Mouse (Mus musculus): ENCODE results near the gene Akirin1.

Akirin1 gene

DNA sequence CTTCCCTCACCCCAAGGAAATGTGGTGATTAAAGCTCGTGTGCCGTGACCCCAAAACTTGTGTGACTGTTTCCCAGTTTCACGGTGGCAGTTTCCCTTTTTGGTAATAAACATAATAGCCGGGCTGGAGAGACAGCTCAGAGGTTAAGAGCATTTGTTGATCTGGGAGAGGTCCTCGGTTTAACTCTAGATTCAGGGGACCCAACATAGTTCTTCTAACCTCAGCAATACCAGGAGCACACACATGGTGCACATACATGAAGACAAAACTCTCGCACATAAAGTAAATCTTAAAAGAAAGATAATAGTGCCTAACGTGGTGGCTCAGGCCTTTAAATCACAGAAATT, 31.7 kb downstream of the Akirin1 start:
- DNase-seq (ENCODE audit: low spot score) = no peak

- peak; percentile 91 for DNase-seq (ENCODE audit: low spot score)
These were observed 32.3 kb downstream of the Akirin1 start, which contains the start of gene Ndufs5 for GRCm38 (mm10) chr4:123717574-123718433. Gene Ndufs5 (minus strand): TSS chr4:123718202.

DNA sequence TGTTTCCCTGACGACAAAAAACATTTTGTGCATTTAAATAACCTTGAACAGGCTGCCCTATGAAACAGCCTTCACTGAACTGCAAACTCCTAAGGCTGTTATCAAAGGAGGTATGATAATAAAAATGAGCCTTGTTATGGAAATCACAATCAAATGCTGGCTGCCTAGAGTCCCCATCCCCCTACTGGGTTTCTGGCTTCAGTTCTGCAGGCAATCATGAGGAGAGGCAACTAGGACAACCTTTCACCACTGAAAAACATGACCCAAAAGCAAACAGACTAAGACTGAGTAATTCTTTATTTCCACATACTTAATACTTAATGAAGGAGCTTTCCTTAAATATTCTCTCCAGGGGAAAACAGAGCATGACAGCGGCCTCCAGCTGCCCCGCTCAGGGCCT, 37.7 kb downstream of the Akirin1 start:
- DNase-seq (ENCODE audit: low spot score) = no peak

DNA sequence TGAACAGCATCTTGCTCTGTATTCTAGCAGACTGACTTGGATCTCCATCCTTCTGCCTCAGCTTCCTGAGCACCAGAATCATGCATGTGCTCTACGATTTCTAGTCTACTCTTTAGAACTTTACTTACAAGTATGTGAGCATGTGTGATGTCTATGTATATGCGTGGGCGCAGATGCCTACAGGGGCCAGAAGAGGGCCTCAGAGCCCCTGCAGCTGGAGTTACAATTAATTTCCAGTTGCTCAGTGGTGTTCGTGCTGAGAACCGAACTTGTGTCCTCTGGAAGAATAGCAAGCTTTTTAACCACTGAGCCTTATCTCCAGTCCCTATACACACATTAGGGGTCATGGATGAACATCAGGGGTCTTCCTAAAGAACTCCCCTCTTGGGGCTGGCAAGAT, 42.8 kb downstream of the Akirin1 start:
- DNase-seq (ENCODE audit: low spot score) = no peak

- DNase-seq (ENCODE audit: low spot score) = no peak
These were observed 44.8 kb downstream of the Akirin1 start for GRCm38 (mm10) chr4:123705340-123705739.

GRCm38 (mm10) chr4:123693384-123693783, 56.8 kb downstream of the Akirin1 start:
- no peak for DNase-seq (ENCODE audit: low spot score)

DNA sequence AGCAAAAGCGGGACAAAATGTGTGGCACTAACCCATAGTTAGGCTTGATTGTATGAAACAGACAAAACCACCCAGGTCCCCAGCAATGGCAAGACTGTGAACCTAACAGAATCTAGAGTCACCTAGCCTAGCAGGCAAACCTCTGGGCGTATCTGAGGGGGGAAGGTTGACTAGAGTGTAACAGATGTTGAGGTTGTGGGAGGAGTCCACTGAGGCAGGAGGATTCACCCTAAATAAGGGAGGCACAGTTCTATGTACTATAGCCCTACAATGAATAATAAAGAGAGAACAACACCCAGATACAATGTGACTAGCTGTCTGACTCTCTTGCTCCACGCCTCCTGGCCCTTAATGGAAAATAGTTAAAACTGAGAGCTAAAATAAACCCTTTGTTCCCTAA, 58.1 kb downstream of the Akirin1 start:
- DNase-seq (ENCODE audit: low spot score) = no peak

DNA sequence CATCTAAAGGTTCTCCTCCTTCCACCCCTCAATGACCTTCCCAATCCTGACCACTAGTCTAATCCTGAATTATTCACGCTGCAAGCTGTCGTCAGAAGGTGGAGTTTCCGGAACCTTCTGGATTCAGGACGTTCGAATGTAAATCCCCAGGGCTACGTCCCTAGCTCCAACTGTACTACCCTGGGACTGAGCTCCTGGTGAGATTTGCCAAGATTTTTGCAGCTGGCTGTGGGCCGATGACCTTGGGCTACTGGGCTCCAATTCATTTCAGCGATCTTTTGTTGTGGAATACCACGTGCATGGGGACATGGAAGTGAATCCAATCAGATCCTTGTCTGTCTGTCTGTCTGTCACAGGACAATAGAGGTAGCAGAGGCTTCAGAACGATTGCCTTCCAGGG, 59.8 kb downstream of the Akirin1 start:
- DNase-seq (ENCODE audit: low spot score) = no peak

- DNase-seq (ENCODE audit: low spot score) = no peak
These were observed 62.9 kb downstream of the Akirin1 start for GRCm38 (mm10) chr4:123687025-123687781.

DNA sequence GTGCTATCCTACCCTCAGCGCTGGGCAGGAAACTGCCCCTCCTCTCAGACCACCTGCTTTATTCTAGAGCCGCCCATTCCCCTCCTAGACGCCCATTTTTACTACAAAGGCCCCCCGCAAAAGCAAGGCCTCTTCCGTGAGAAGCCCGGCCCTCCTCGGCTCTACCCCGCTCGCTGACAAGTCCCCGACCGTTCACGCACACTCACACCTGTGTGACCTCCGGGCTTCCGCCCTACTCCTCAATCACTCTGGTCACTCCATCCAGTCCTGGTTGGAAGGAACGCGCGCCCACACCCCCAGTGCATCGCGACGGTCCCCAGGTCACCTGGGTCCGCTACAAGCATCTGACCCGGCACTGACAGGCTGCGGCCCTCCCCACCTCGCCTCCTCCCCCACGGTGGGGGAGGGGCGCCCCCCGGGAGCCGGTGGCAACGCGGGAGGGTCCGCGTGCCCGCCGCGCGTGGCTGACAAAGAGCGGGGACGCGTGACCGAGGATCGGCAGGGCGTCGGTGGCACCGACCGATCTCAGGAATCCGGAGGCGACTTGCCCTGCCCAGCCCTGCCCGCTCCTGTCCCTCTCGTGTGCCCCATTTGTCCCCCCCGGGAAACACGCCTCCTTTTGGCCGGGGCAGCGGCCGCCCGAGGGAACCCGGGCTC, 63.6 kb downstream of the Akirin1 start:
- DNase-seq (ENCODE audit: low spot score) = no peak

- no peak for DNase-seq (ENCODE audit: low spot score)
These were observed 64.5 kb downstream of the Akirin1 start for GRCm38 (mm10) chr4:123685506-123686242.

DNA sequence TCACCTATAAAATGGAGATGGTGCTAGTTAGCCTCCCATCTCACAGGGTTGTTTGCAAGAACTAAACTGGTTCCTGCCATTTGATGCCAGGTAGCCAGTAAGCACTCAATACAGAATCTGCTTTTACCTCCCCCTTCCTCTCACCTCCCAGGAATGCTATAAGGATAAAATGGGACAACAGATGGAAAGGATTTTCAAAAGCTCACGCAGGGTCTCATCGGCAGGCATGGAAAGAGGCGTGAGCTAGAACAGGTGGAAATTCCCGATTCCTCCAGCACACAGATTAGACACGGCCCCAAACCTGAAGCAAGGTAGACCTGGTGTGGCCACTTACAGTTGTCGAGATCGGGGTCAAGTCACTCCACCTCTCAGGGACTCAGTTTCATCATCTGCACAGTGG, 65.1 kb downstream of the Akirin1 start:
- no peak for DNase-seq (ENCODE audit: low spot score)
